Mouse (Mus musculus): ENCODE data around the gene Tmem163. TPM values are rescaled to one million over a fixed set of nuclear protein-coding genes. Genes with fewer than 3 reads are reported as not detected.
A peak's percentile ranks its signal among the peaks of the same experiment; 100 is the strongest.

Tmem163 gene
- 21.5 and 31.6 TPM in 2 replicates for polyA plus RNA-seq (2012; rRNA removed)

DNA sequence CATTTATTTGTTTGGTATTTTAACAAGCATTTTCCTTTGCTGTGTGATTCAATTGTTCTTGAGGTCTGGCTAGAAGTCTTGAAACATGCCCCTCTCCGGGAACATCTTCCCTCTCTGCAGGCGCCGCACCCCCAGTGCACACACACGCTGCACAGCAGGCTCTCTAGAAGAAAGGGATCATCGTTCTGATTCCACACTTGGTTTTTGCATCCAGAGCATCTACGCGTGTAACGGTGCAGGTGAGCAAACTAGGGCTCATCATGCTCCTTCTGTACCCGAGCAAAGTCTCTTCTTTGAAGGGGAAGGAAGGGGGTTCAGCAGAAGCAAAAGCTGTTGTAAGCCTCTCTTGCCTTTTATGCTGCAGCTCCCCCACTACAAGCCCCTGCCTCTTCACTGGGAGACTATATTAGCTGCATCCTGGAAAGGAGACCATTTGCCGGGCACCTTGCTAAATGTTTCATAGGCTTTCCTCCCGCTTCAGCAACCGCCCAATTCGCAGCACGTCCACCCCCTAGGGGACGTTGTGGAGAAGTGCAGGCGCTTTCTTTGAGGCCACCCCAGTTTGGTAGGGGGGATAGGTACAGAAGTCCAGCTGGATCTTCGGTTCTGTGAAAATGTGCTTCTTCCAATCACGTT, at the start of gene Tmem163:
Gene Tmem163 (minus strand): TSS at position 51 of the 636 bp plus-strand sequence.
- Histone ChIP-seq H3K4me1 (ENCODE audit: control insufficient read depth, insufficient read depth, low read length) (no peaks in the 10 kb centered on the region), H3K27ac (ENCODE audit: insufficient read depth, low read length) (no peak within 1 kb of the TSS), H3K4me3 (ENCODE audit: insufficient read depth, low read length) (no peak within 1 kb of the TSS; the same call in 1 of the 2 replicates)
- TF ChIP-seq CTCF (IDR thresholded peaks at IDR 0.05; ENCODE audit: extremely low read depth, insufficient read depth, low read length) = peak; percentile 60
- no peak for TF ChIP-seq POLR2A (IDR thresholded peaks at IDR 0.05; ENCODE audit: extremely low read depth, insufficient read depth, low read length)

DNA sequence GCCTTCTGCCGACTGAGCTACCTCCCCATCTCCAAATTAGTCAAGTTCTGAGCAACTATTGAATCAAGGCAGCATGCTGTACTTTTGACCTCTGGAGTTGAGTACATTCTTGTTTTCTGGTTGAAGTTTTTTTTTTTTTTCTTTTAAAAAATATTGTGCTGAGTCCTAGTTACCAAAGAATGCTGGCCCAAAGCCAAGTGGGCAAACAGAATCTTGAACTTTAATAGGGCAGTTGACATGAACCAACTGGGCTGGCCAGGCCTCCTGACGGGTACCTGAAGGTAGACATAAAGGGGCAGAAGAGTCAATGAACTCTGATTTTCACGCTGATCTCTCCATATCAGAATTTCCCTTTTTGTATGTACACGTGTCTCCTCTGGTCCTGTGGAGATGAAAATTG, 49.7 kb upstream of the Tmem163 start, which contains the start of gene Acmsd:
Gene Acmsd (plus strand): TSS at position 318 of the 400 bp plus-strand sequence.
- TF ChIP-seq POLR2A (IDR thresholded peaks at IDR 0.05; ENCODE audit: extremely low read depth, insufficient read depth, low read length) (no peak), CTCF (IDR thresholded peaks at IDR 0.05; ENCODE audit: extremely low read depth, insufficient read depth, low read length) (no peak)
- Histone ChIP-seq H3K4me3 (ENCODE audit: insufficient read depth, low read length) (no peak within 1 kb of the TSS), H3K27ac (ENCODE audit: insufficient read depth, low read length) (no peak within 1 kb of the TSS), H3K4me1 (ENCODE audit: control insufficient read depth, insufficient read depth, low read length) (no peaks in the 10 kb centered on the region)

DNA sequence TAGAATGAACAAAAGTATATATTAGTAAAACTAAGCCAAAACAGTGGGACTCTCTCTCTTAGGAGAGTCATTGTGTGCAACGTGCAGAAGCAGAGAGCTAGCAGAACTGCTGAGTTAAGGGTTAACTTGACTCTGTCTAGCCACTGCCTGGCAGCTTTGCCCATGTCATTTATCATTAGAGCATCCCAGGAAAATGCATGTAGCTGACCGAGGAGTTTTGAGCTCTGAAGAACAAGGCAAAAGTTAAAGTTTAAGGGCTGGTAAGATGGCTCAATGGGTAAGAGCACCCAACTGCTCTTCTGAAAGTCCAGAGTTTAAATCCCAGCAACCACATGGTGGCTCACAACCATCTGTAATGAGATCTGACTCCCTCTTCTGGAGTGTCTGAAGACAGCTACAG, 44.2 kb upstream of the Tmem163 start:
- Histone ChIP-seq H3K27ac (ENCODE audit: insufficient read depth, low read length) (no peak overlapping the region), H3K4me1 (ENCODE audit: control insufficient read depth, insufficient read depth, low read length) (no peaks in the 10 kb centered on the region), H3K4me3 (ENCODE audit: insufficient read depth, low read length) (no peak overlapping the region)
- no peak for TF ChIP-seq CTCF (IDR thresholded peaks at IDR 0.05; ENCODE audit: extremely low read depth, insufficient read depth, low read length)
- no peak for TF ChIP-seq POLR2A (IDR thresholded peaks at IDR 0.05; ENCODE audit: extremely low read depth, insufficient read depth, low read length)

DNA sequence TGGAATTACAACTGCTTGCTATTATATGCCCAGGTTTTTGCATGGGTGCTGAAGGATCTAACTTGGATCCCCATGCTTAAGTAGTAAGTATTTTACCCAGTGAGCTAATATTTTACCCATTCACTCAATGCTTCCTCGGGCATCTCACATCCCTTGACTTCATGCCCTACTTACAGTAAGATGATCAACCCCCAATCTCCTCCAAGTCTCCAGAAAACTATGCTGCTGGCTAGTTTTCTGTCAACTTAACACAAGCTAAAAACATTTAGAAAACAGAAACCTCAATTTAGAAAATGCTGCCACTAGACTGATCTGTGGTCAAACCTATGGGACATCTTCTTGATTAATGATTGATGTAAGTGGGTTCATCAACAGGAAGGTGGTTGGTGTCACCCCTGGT, 38.9 kb upstream of the Tmem163 start:
- TF ChIP-seq CTCF (IDR thresholded peaks at IDR 0.05; ENCODE audit: extremely low read depth, insufficient read depth, low read length) (no peak), POLR2A (IDR thresholded peaks at IDR 0.05; ENCODE audit: extremely low read depth, insufficient read depth, low read length) (no peak)
- Histone ChIP-seq H3K27ac (ENCODE audit: insufficient read depth, low read length) (no peak overlapping the region), H3K4me1 (ENCODE audit: control insufficient read depth, insufficient read depth, low read length) (peaks cover 2% of the 10 kb centered on the region; the same call in 1 of the 2 replicates), H3K4me3 (ENCODE audit: insufficient read depth, low read length) (no peak overlapping the region)

DNA sequence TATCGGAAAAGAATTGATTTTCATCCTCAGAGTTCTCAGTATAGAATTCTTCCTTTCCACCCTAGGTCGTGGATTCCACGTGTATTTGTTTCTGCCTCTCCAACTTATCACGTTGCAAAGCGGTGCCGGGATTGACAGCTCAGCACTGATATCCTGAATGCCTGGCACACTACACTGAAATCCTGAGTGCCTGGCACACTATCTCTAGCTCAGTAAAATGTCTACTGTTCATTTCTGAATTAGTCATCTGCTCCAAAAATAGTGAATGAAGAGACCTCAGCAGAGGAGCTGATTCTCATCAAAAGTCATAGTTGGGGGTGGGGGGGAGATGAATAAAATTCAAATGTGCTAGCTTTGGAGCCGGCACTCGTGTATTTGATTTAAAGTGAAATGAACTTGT, 37.1 kb upstream of the Tmem163 start:
- no peak for TF ChIP-seq POLR2A (IDR thresholded peaks at IDR 0.05; ENCODE audit: extremely low read depth, insufficient read depth, low read length)
- no peak for TF ChIP-seq CTCF (IDR thresholded peaks at IDR 0.05; ENCODE audit: extremely low read depth, insufficient read depth, low read length)
- H3K4me3 ChIP-seq (ENCODE audit: insufficient read depth, low read length) = no peak overlapping the region
- H3K4me1 ChIP-seq (ENCODE audit: control insufficient read depth, insufficient read depth, low read length) = peaks cover 2% of the 10 kb centered on the region; the same call in 1 of the 2 replicates
- no peak overlapping the region for H3K27ac ChIP-seq (ENCODE audit: insufficient read depth, low read length)

DNA sequence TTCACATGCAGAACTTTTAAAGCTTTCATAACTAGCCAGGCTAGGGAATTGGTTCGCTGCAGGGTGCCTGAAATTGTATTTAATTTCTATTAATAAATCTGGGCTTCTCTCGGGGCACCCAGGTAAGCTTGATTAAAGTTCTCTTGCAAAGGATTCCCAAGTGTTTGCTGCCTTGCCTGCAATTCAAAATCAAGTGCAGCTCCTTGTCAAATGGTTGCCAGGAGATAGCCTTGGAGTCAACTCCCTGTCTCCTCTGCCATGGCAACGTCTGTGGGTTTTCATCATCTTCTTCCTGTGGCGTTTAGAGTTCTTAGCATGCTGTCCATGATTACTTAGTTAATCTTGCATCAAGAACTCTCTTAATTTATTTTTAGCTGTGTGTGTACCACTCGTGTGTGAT, 26.9 kb upstream of the Tmem163 start:
- H3K27ac ChIP-seq (ENCODE audit: insufficient read depth, low read length) = no peak overlapping the region
- H3K4me3 ChIP-seq (ENCODE audit: insufficient read depth, low read length) = no peak overlapping the region
- no peak for TF ChIP-seq POLR2A (IDR thresholded peaks at IDR 0.05; ENCODE audit: extremely low read depth, insufficient read depth, low read length)
- no peak for TF ChIP-seq CTCF (IDR thresholded peaks at IDR 0.05; ENCODE audit: extremely low read depth, insufficient read depth, low read length)
- H3K4me1 ChIP-seq (ENCODE audit: control insufficient read depth, insufficient read depth, low read length) = no peaks in the 10 kb centered on the region

DNA sequence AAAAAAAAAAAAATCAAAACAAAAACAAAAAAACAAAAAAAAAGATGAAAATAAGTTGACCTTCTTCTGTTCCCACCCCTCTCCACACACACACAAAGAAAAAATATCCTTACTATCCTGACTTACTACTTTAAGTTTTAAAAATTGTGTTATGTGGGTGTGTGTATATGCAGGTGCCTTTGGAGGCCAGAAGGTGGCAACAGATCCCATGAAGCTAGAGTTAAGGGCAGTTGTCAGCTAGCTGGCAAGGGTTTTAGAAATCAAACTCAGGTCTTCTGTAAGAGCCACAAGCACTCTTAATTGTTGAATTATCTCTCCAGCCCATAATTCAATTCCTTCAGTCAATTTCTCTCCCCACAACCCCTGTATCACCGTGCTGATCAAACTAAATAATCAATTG, 22.8 kb upstream of the Tmem163 start:
- Histone ChIP-seq H3K27ac (ENCODE audit: insufficient read depth, low read length) (no peak overlapping the region), H3K4me1 (ENCODE audit: control insufficient read depth, insufficient read depth, low read length) (no peaks in the 10 kb centered on the region), H3K4me3 (ENCODE audit: insufficient read depth, low read length) (no peak overlapping the region)
- TF ChIP-seq POLR2A (IDR thresholded peaks at IDR 0.05; ENCODE audit: extremely low read depth, insufficient read depth, low read length) (no peak), CTCF (IDR thresholded peaks at IDR 0.05; ENCODE audit: extremely low read depth, insufficient read depth, low read length) (peak; percentile 47)

DNA sequence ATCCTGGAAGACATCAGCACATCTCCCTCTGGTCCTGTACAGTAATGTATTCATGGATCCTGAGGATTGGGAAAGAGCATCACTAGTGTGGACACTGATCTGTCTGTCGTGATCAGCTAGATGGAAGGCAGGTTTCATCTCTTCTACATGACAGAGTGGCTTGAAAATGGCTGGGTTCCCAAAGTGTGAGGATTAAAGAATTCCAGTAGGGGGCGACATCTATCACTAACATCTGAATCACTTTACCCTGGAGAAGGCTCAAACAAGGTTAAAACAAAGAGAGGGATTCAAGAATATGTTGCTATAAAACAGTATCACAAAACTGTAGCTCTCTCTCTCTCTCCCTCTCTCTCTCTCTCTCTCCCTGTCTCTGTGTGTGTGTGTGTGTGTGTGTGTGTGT, 17.2 kb upstream of the Tmem163 start:
- TF ChIP-seq CTCF (IDR thresholded peaks at IDR 0.05; ENCODE audit: extremely low read depth, insufficient read depth, low read length) (peak; percentile 17; the same call in 1 of the 2 replicates), POLR2A (IDR thresholded peaks at IDR 0.05; ENCODE audit: extremely low read depth, insufficient read depth, low read length) (no peak)
- Histone ChIP-seq H3K4me3 (ENCODE audit: insufficient read depth, low read length) (no peak overlapping the region), H3K27ac (ENCODE audit: insufficient read depth, low read length) (no peak overlapping the region), H3K4me1 (ENCODE audit: control insufficient read depth, insufficient read depth, low read length) (no peaks in the 10 kb centered on the region)

DNA sequence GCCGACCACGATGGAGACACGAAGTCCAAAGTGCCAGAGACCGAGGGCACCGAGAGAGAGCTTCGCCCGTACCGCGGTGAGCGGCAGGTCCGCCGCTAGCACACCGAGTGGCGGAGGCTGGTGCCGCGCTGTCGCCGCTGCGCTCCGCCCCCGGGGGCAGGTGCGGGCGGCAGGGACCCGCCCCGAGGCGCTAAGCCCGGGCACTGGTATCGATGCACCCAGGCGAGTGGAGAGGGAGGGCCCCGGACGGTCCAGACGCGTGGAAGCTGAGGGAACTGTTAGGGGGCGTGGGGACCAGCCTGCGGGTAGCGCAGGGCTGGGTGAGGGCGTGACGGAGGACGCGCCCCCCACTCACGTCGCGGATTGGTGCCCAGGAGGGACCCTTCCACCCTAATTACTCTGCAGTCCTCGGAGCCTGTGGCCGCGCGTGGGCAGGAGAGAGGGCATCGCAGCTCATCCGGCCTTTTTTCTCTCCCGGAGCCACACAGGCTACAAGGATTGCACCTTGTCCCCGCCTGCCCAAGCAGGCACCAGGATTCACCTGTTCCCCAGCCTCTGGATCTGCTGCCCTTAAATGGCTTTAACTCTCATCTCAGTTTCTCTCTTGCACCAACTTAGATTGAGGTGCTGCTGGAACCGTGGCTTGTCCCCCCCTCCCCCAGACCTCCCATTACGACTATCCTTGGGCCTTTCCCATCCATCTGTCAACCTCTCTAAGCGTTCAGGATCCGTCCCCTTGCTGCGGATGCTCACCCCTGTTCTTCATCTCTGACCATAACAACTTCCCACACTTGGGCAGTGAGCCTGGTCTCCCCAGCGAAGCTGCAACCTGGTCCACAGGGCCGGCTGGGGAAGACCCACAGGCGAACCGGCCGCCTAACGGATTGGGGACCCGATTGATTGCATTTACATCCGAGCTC, 1.4 kb downstream of the Tmem163 start:
- peak overlapping the region; percentile 31 for H3K4me3 ChIP-seq (ENCODE audit: insufficient read depth, low read length)
- TF ChIP-seq POLR2A (IDR thresholded peaks at IDR 0.05; ENCODE audit: extremely low read depth, insufficient read depth, low read length) = no peak
- TF ChIP-seq CTCF (IDR thresholded peaks at IDR 0.05; ENCODE audit: extremely low read depth, insufficient read depth, low read length) = no peak
- H3K27ac ChIP-seq (ENCODE audit: insufficient read depth, low read length) = no peak overlapping the region
- no peaks in the 10 kb centered on the region for H3K4me1 ChIP-seq (ENCODE audit: control insufficient read depth, insufficient read depth, low read length)
